Mouse (Mus musculus) limb, embryonic 10.5 days (tissue): ENCODE data around the gene Metap1d. TPM values are rescaled to one million over a fixed set of nuclear protein-coding genes. Genes with fewer than 3 reads are reported as not detected.

ENCODE experiments used
- DNase-seq: peaks from one replicate; pipeline ENCODE4 v3.0.0-alpha.2; 2017; ENCODE audit warnings: low spot score
- H3K27ac ChIP-seq: fragments of 300-500 bp; sonication (generic); 2 replicates; pipeline ENCODE4 v1.5.1; 2016; ENCODE audit warnings: mild to moderate bottlenecking
- H3K27me3 ChIP-seq: fragments of 300-500 bp; sonication (generic); 2 replicates; pipeline ENCODE4 v1.6.1; 2016; ENCODE audit warnings: low read depth, mild to moderate bottlenecking; ENCODE audit not compliant: poor library complexity, severe bottlenecking
- H3K36me3 ChIP-seq: fragments of 300-500 bp; sonication (generic); 2 replicates; pipeline ENCODE4 v1.6.1; 2016; ENCODE audit warnings: mild to moderate bottlenecking, moderate library complexity
- H3K4me1 ChIP-seq: fragments of 300-500 bp; sonication (generic); 2 replicates; pipeline ENCODE4 v1.6.1; 2016
- H3K4me3 ChIP-seq: fragments of 300-500 bp; sonication (generic); 2 replicates; pipeline ENCODE4 v1.5.1; 2016; ENCODE audit warnings: mild to moderate bottlenecking, moderate library complexity
- H3K9me3 ChIP-seq: fragments of 300-500 bp; sonication (generic); replicated peaks from 2 replicates; pipeline ENCODE4 v1.6.1; 2016; ENCODE audit warnings: mild to moderate bottlenecking
- WGBS: fragments of 180-500 bp; shearing (Covaris S2); methylation state at CpG from one replicate; pipeline ENCODE4 v1.1.7; 2016; 5-methylcytosine and 5-hydroxymethylcytosine counted together
- polyA plus RNA-seq: library from polyadenylated mRNA; unstranded; fragments of >200 nt; fragmentation: Nextera tagmentation; extraction: Ambion mirVana; gene quantifications from 2 replicates; pipeline ENCODE4 v1.2.1, GENCODE M21; 2016

Metap1d gene
- polyA plus RNA-seq, 1 experiment from 2014 or later: 28.8 TPM

DNA sequence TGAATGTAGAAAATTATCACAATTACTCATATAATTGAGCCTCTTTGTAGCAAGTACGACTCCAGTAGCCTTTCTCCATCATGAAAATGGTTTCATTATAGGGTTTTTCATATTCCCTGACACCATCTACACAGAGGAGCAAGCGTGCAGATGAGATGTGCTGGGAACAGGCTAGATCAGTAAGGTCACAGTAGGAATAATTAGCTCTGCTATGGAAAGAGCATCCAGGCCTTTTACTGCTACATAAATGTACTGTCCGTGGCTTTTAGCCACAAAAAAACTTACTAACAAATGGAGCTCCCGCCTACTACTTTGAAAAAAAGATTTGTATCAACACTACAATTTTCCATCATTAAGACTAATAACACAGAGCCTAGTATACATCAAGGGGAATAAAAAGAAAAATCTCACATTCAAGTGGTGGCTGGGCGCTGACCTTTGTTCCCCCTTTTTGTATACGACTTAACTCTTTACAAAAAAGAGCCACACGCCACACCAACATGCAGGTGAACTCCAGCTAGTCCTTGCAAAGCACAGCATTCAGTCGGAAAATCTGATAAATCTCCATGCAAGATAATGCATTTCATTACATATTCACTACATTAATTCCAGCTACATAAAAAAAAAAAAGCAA is 64.5 kb downstream of the Metap1d start:
- Histone ChIP-seq H3K27ac (no peak overlapping the region), H3K9me3 (no peaks in the 10 kb centered on the region), H3K27me3 (peaks cover 23% of the 10 kb centered on the region), H3K4me3 (no peak overlapping the region), H3K4me1 (peaks cover 17% of the 10 kb centered on the region), H3K36me3 (no peaks in the 10 kb centered on the region)
- DNase-seq: no peak
- WGBS: 73% methylated on average over 8 of the region's 8 CpGs

DNA sequence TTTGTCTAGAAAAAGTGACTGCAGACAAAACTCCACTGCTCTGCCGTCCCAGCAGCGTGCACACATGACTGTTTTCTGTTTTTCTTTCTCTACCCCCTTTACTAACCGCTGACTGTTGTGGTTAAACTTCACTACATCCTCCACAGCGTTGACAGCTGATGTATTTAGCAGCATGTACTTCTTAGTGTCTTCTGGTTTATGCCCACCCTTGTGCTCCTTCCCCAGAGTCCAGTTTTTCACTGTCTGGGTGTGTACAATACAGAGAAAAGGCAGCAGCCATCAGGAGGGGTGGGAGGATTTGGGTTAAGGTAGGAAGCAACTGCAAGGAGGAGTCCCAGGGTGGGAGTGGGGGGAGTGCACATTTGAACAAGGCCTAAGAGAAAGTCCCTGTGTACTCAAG is 69.8 kb downstream of the Metap1d start:
- H3K4me3 ChIP-seq: no peak overlapping the region
- DNase-seq: no peak
- no peaks in the 10 kb centered on the region for H3K36me3 ChIP-seq
- H3K4me1 ChIP-seq: 0 out of 2 replicates have a peak, but pooled peaks cover 10% of the 10 kb centered on the region
- H3K27ac ChIP-seq: no peak overlapping the region
- WGBS: 71% methylated on average over 4 of the region's 4 CpGs
- peaks cover 76% of the 10 kb centered on the region for H3K27me3 ChIP-seq
- H3K9me3 ChIP-seq: no peaks in the 10 kb centered on the region

DNA sequence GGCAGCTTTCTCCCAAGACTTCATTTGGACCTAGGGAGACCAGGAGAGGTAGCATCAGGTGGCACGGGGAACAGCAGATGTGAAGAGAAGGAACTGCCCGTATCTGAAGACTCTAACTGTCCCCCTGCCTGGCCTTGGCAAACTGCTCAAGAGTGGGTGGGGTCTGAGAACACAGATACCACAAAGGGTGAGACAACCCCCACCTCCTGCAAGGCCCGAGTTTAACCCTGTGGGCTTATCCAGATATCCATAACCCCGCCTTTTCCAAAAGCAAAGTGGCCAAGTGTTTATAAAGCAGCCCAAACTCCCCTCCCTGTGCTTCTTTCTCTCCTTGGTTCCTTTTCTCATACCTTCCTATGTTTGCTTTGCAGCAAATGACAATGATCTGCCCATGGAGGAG is 70.4 kb downstream of the Metap1d start:
- Histone ChIP-seq H3K9me3 (no peaks in the 10 kb centered on the region), H3K4me1 (peaks cover 12% of the 10 kb centered on the region), H3K36me3 (no peaks in the 10 kb centered on the region), H3K27ac (no peak overlapping the region), H3K4me3 (no peak overlapping the region), H3K27me3 (peaks cover 81% of the 10 kb centered on the region)
- no peak for DNase-seq
- 39% methylated on average over 4 of the region's 4 CpGs for WGBS

DNA sequence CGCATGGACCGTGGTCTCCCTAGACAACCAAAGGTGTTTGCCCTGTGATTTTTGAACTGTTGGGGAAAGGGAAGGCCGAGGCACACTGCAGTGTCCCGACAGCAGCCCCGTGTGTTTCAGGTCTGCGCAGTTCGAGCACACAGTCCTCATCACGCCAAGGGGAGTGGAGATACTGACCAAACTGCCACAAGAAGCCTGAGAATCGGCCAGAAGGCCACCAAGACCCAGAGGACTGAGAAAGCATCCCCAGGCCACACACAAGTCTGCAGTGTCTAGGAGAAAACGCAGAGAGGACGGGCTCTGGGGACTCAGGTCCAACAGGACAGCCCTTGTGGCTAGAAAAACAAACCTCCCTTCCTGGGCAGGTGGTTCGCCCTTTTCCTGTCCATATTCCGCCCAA is 71.7 kb downstream of the Metap1d start:
- H3K4me3 ChIP-seq: no peak overlapping the region
- no peak overlapping the region for H3K27ac ChIP-seq
- H3K4me1 ChIP-seq: peaks cover 25% of the 10 kb centered on the region
- no peaks in the 10 kb centered on the region for H3K9me3 ChIP-seq
- 34% methylated on average over 13 of the region's 13 CpGs for WGBS
- peaks cover 93% of the 10 kb centered on the region for H3K27me3 ChIP-seq
- H3K36me3 ChIP-seq: no peaks in the 10 kb centered on the region
- no peak for DNase-seq

DNA sequence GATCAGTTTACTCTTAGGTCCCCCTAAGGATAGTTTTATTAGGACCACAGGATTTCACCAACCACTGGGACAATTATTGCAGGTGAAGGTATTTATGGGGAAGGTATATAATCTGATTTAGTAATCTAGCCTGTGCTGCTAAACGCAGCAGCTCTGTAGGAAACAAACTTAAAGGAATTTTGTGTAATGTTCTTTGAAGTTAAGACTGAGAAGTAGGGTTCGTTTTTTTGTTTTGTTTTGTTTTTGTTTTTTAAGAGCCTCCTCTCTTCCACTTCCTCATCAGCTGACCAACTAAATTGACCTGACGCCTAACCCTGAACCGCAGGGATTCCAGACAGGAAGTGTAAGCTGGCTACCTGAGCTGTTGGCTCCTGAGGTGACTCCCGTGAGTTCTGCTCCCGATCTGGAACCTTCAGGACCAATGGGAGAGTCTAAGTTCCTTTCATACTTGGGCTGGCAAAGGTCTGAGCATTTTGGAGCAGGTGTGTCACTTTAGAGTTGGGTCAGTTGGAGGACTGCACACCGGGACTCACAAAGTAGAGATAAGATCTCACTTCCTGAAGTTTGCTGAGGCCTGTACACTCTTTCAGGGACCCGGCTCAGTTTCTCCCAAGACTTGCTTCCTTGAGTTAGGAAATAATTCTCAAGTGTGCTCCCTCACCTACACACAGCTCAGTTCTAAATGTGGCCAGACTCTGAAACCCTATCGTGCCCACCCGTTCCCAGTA is 73.7 kb downstream of the Metap1d start:
- no peaks in the 10 kb centered on the region for H3K36me3 ChIP-seq
- no peak for DNase-seq
- peaks cover 99% of the 10 kb centered on the region for H3K27me3 ChIP-seq
- 3% methylated on average over 10 of the region's 10 CpGs for WGBS
- no peak overlapping the region for H3K27ac ChIP-seq
- H3K4me1 ChIP-seq: peaks cover 37% of the 10 kb centered on the region
- H3K4me3 ChIP-seq: no peak overlapping the region
- H3K9me3 ChIP-seq: no peaks in the 10 kb centered on the region

DNA sequence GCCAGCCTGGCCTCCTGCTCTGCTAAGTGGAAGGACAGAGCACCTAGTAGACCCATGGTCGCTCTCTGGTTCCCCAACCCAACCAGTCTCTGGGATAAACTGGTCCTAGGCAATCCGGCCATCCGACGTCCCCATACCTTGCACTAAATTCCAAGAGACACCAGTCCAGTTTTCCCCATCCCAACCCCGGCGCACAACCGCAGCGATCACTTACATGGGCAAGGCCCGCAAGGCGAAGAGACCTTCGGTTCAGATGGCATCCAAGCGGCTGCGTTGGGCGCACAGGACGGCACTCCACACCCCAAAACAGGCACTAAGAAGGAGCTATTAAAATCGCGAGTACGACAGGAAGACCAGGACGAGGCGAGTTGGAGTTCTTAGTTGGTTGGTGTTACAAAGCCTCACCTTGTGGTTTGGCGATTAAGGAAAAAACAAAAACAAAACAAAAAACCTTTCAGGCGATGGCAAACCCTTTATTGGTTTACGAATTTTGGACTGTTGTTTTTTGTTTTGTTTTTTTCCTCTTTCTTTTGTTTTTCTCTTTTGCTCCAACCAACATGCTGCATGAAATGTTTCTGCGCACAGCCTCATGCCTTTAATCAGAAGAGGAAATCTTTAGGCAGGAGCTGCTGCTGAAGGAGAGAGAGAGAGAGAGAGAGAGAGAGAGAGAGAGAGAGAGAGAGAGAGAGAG is 74.4 kb downstream of the Metap1d start:
- Histone ChIP-seq H3K9me3 (no peaks in the 10 kb centered on the region), H3K4me3 (no peak overlapping the region), H3K4me1 (peaks cover 41% of the 10 kb centered on the region)

DNA sequence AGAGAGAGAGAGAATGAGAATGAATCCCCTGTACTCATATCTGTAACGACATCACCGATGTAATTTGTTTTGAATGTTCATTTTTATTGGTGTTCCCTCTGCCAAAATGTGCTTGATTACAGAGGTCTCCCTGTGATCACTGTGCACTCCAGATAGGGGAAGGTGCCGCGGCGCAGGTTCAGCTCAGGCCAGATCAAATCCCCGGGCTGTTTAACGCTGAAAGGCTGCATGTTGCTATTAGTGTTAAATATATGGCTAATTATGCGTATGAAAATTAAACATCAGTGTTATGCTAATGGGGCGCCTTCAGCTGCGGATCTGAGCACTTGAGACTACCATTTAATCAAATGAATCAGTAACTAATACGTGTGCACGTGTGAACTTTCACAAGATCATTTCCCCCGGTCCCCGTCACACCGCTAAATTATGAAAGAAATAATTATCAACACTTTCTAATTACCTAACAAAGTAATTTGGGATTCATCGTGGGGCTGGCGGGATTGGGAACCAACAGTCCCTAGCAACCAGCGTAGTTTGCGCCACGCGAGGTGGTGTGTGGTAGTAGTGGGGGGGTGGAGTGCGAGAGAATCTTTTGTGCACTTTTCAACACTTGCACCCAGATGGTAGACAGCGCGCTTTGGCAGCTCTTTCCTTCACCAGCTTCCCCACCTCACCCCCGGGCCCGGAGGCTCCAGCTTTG is 75.1 kb downstream of the Metap1d start, which contains the start of gene Dlx1:
Gene Dlx1, plus strand, starts transcription at position 100 of the 700 bp plus-strand sequence.
- DNase-seq: no peak
- under 1% methylated on average over 26 of the region's 26 CpGs for WGBS
- Histone ChIP-seq H3K27ac (peak within 1 kb of the TSS; percentile 75), H3K9me3 (no peaks in the 10 kb centered on the region), H3K4me3 (peak within 1 kb of the TSS; percentile 60), H3K27me3 (peaks cover 100% of the 10 kb centered on the region), H3K4me1 (peaks cover 46% of the 10 kb centered on the region), H3K36me3 (no peaks in the 10 kb centered on the region)

More for the DNA sequence above, 74.4 kb downstream of the Metap1d start:
- peak; percentile 65 for DNase-seq
- no peaks in the 10 kb centered on the region for H3K36me3 ChIP-seq
- 2% methylated on average over 24 of the region's 24 CpGs for WGBS
- peaks cover 100% of the 10 kb centered on the region for H3K27me3 ChIP-seq
- H3K27ac ChIP-seq: no peak overlapping the region

DNA sequence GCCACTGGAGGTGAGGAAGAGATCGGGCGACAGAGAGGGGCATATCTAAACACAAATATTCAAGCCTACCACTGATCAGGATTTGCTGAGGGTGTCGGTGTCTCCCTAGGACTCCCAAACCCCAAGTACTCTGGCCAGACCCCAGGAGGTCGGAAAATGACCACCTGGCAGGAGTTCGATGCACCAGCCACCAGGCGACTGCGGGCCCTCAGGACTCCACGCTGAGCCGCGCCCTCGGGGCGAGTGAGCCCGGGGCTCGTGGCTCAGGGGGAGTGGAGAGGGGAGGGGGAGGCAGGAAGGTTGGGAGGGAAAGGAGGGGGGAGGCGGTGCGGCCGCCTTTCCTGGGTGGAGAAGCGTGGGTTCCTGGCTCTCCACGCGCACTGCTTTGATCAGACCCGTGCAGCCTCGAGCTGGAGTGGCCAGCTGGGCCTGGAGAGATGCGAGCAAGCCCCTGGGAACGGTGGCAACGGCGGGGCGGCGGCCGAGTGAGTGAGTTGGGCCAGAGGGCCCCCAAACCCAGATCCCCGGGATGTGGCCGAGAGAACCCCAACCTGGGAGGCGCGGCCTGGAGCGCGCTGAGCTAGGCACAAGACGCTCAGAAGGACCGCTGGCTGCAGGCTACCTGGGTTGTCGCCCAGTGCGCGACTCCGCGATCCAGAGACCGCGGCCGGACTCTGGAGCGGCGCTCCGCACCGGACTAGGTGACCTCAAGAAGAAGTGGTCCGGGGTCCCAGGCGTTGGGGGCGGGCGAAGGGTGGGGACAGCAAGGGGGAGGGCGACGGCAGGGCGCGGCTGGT is 75.8 kb downstream of the Metap1d start:
- no peaks in the 10 kb centered on the region for H3K9me3 ChIP-seq
- H3K36me3 ChIP-seq: no peaks in the 10 kb centered on the region
- under 1% methylated on average over 57 of the region's 57 CpGs for WGBS
- H3K4me1 ChIP-seq: peaks cover 46% of the 10 kb centered on the region
- DNase-seq: no peak
- H3K27ac ChIP-seq: peak overlapping the region; percentile 75
- H3K27me3 ChIP-seq: peaks cover 100% of the 10 kb centered on the region
- peak overlapping the region; percentile 60 for H3K4me3 ChIP-seq

DNA sequence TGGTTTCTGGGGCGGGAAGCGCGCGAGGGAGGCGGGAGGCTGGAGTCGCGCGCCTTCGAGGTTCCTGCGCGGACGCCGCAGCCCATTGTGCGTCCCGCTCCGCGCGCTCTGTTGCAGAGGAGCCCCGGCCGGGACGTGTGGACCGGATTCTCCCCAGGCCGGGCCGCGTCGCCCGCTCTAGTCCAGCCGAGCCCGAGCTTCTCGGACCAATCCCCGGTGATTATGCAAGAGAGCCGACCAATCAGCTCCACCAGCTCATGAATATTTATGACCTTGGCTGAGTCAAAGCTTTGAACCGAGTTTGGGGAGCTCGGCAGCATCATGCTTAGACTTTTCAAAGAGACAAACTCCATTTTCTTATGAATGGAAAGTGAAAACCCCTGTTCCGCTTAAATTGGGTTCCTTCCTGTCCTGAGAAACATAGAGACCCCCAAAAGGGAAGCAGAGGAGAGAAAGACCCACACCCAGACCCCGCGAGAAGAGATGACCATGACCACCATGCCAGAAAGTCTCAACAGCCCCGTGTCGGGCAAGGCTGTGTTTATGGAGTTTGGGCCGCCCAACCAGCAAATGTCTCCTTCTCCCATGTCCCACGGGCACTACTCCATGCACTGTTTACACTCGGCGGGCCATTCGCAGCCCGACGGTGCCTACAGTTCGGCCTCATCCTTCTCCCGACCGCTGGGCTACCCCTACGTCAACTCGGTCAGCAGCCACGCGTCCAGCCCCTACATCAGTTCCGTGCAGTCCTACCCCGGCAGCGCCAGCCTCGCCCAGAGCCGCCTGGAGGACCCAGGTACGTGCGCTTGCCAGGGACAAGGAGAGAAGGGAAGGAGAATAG is 76.7 kb downstream of the Metap1d start:
- H3K27me3 ChIP-seq: peaks cover 100% of the 10 kb centered on the region
- H3K27ac ChIP-seq: peak overlapping the region; percentile 75
- under 1% methylated on average over 60 of the region's 60 CpGs for WGBS
- H3K36me3 ChIP-seq: no peaks in the 10 kb centered on the region
- DNase-seq: peak; percentile 84
- H3K4me3 ChIP-seq: peak overlapping the region; percentile 60
- peaks cover 50% of the 10 kb centered on the region for H3K4me1 ChIP-seq
- no peaks in the 10 kb centered on the region for H3K9me3 ChIP-seq

DNA sequence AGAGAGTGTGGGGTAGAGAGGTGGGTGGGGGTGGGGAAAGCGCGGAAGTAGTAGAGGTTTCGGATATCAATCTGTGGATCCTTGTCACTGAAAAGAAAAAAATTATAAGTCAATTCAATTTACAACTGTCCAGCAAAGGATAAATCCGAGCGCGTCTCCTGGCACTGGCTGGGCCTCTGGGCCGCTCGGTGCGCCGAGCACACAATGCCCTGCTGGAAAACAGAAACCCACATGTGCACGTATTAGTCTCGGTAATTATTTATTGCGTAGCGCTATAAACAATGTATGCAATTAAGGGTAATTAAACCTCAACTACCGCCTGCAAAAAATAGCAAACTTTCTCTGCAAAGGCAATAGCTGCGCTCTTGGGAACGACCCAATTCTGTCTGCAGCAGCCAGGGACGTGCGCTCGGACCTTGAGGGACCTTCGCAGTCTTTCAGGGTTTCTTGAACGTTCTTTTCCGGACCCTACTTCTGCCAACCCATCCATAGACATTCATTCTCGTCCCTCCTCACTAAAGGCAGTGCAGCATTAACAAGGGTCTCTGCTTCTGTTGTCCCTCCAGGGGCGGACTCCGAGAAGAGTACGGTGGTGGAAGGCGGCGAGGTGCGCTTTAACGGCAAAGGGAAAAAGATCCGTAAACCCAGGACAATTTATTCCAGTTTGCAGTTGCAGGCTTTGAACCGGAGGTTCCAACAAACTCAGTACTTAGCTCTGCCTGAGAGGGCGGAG is 77.5 kb downstream of the Metap1d start:
- under 1% methylated on average over 34 of the region's 34 CpGs for WGBS
- H3K4me1 ChIP-seq: peaks cover 47% of the 10 kb centered on the region
- H3K27ac ChIP-seq: no peak overlapping the region
- H3K36me3 ChIP-seq: no peaks in the 10 kb centered on the region
- peak; percentile 59 for DNase-seq
- peak overlapping the region; percentile 60 for H3K4me3 ChIP-seq
- peaks cover 100% of the 10 kb centered on the region for H3K27me3 ChIP-seq
- no peaks in the 10 kb centered on the region for H3K9me3 ChIP-seq

DNA sequence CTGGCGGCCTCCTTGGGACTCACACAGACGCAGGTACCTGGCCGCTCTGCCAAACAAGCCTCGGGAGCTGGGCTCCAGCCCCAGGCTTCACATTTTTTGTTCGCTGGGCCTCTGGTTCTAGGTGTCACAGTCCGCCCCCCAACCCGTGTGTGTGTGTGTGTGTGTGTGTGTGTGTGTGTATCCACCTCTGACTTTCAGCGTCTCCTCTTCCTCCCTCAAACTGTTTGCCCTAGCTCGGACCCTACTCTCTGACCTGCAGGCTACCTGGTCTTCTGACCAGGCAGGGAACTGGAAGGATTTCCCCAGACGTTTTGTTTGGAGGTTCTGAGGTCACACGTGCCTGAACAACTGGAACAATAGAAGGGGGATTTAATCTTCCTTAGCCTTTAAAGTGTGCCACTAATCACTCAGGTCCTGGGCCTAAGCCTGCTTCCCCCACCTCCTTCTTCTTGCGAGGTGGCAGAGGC is 78.1 kb downstream of the Metap1d start:
- H3K27me3 ChIP-seq: peaks cover 100% of the 10 kb centered on the region
- peak; percentile 58 for DNase-seq
- H3K4me1 ChIP-seq: peaks cover 47% of the 10 kb centered on the region
- no peaks in the 10 kb centered on the region for H3K9me3 ChIP-seq
- H3K4me3 ChIP-seq: peak overlapping the region; percentile 1; the same call in 1 of the 2 replicates
- no peaks in the 10 kb centered on the region for H3K36me3 ChIP-seq
- under 1% methylated on average over 12 of the region's 12 CpGs for WGBS
- no peak overlapping the region for H3K27ac ChIP-seq
